Mouse (Mus musculus): ENCODE data around the gene Vdr.

The Vdr gene

GRCm38 (mm10) chr15:97825071-97825940 lies 85.1 kb downstream of the Vdr start:
- TF ChIP-seq GATA4 (IDR thresholded peaks at IDR 0.05; ENCODE audit: insufficient replicate concordance, low read length): no peak

GRCm38 (mm10) chr15:97824042-97824441 lies 86.4 kb downstream of the Vdr start:
- no peak for TF ChIP-seq GATA4 (IDR thresholded peaks at IDR 0.05; ENCODE audit: insufficient replicate concordance, low read length)

GRCm38 (mm10) chr15:97823479-97823878 lies 87.0 kb downstream of the Vdr start:
- no peak for TF ChIP-seq GATA4 (IDR thresholded peaks at IDR 0.05; ENCODE audit: insufficient replicate concordance, low read length)

- TF ChIP-seq GATA4 (IDR thresholded peaks at IDR 0.05; ENCODE audit: insufficient replicate concordance, low read length): no peak
These were observed 87.7 kb downstream of the Vdr start for GRCm38 (mm10) chr15:97822545-97823228.

- TF ChIP-seq GATA4 (IDR thresholded peaks at IDR 0.05; ENCODE audit: insufficient replicate concordance, low read length): no peak
These were observed 88.5 kb downstream of the Vdr start for GRCm38 (mm10) chr15:97821983-97822363.

- no peak for TF ChIP-seq GATA4 (IDR thresholded peaks at IDR 0.05; ENCODE audit: insufficient replicate concordance, low read length)
These were observed 89.0 kb downstream of the Vdr start for GRCm38 (mm10) chr15:97821321-97821982.

- TF ChIP-seq GATA4 (IDR thresholded peaks at IDR 0.05; ENCODE audit: insufficient replicate concordance, low read length): no peak
These were observed 90.5 kb downstream of the Vdr start for GRCm38 (mm10) chr15:97819937-97820336.

- TF ChIP-seq GATA4 (IDR thresholded peaks at IDR 0.05; ENCODE audit: insufficient replicate concordance, low read length): no peak
These were observed 94.0 kb downstream of the Vdr start for GRCm38 (mm10) chr15:97816199-97816994.

- no peak for TF ChIP-seq GATA4 (IDR thresholded peaks at IDR 0.05; ENCODE audit: insufficient replicate concordance, low read length)
These were observed 95.2 kb downstream of the Vdr start for GRCm38 (mm10) chr15:97815254-97815653.

- no peak for TF ChIP-seq GATA4 (IDR thresholded peaks at IDR 0.05; ENCODE audit: insufficient replicate concordance, low read length)
These were observed 95.7 kb downstream of the Vdr start for GRCm38 (mm10) chr15:97814703-97815102.

- TF ChIP-seq GATA4 (IDR thresholded peaks at IDR 0.05; ENCODE audit: insufficient replicate concordance, low read length): no peak
These were observed 96.8 kb downstream of the Vdr start for GRCm38 (mm10) chr15:97813452-97814204.

- TF ChIP-seq GATA4 (IDR thresholded peaks at IDR 0.05; ENCODE audit: insufficient replicate concordance, low read length): no peak
These were observed 97.6 kb downstream of the Vdr start for GRCm38 (mm10) chr15:97812875-97813274.

GRCm38 (mm10) chr15:97812126-97812525 lies 98.3 kb downstream of the Vdr start:
- no peak for TF ChIP-seq GATA4 (IDR thresholded peaks at IDR 0.05; ENCODE audit: insufficient replicate concordance, low read length)

GRCm38 (mm10) chr15:97811307-97811706 lies 99.1 kb downstream of the Vdr start:
- no peak for TF ChIP-seq GATA4 (IDR thresholded peaks at IDR 0.05; ENCODE audit: insufficient replicate concordance, low read length)
